Mouse (Mus musculus): ENCODE measurements around the gene Olfr796.

DNA sequence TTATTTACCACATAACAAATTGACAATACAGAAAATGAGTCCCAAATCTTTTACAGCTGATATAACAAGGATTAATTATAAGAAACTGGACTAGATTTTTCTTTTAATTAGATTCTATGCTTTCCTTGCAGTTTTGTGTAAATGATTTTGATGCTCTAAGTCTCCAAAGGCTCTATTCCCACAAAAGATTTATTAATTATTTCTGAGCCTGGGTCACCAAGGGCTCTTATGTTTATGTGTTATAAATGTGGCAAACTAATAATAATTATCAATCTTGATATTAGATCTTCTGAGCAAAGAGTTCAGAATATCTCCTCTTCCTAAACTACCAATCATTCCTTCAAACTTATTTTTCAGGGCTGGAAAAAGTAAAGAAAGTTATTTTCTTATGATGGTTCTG lies 45.0 kb upstream of the Olfr796 start, which contains the start of gene Olfr800:
- no peak for TF ChIP-seq CTCF (IDR thresholded peaks at IDR 0.05; ENCODE audit: low read depth)
- TF ChIP-seq EP300 (optimal IDR thresholded peaks at IDR 0.05): no peak
